Comparison of ENCODE assay signal across 23 mouse cellular contexts in the genomic region with DNA sequence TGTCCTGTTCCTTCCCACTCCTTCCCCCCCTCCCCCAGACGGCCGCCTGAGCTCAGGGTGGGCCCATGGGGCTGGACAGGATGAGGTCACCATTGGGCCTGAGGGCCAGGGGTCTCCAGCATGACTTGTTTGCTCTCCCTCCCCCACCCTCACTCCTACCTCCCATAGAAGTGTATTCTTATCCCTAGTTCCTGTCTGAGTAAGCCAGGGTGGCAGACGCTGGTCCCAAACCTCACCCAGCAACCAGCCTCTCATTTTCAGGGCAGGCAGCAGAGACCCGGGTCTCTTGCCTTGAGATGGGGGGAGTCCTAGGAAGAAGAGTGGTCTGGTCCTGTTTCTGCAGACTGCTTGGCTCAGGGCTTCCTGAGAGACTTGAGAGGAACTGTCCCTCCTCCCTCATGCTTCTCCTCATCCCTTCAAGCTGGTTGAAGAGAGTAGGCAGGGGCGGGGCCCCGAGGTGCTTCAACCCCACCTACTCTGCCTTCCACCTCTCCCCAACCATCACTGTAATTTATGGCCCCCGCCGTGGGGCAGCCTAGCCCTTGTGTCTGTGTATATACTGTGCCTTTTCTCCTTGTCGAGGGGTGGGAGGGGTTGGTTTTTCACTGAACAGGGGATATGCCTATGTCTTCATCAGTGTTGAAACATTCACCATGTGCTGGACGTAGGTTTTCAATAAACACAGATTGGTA. TPM values are rescaled to one million over a fixed set of nuclear protein-coding genes. Genes with fewer than 3 reads are reported as not detected.
DNase-seq lines count a peak whose midpoint lies in the region; ATAC-seq and TF ChIP-seq lines count a peak whose summit lies in the region.
"Had no signal": no experiment of that assay in that cellular context is flagged by ENCODE, and none has a peak within 500 bp of the region (broad histone marks: within the 10 kb centered on the region; RNA-seq: fewer than 3 reads in every experiment).

No protein-coding gene starts in this region.

- TF ChIP-seq EP300 in stomach, postnatal 0 days (optimal IDR thresholded peaks at IDR 0.05), result no peak

- no peak for ATAC-seq in forebrain, embryonic 15.5 days (replicated peaks)
- ATAC-seq in intestine, embryonic 15.5 days, result 0 out of 2 replicates have a peak, but pooled peaks have one; percentile 27
- no peak for ATAC-seq in intestine, embryonic 16.5 days
- 0 out of 2 replicates have a peak, but pooled peaks have one; percentile 8 for ATAC-seq in stomach, embryonic 14.5 days (ENCODE audit: insufficient number of reproducible peaks, insufficient read depth, low FRiP score, low read depth)
- ATAC-seq in stomach, postnatal 0 days (ENCODE audit: low FRiP score, low TSS enrichment), result no peak
- ATAC-seq: inflammation-experienced regulatory T-cells, adult 6 months had no signal

- WGBS in forebrain, embryonic 10.5 days, result 61% methylated on average over 10 of the region's 10 CpGs
- 62% methylated on average over 10 of the region's 10 CpGs for WGBS in forebrain, embryonic 15.5 days
- WGBS in intestine, embryonic 15.5 days, result 53% methylated on average over 10 of the region's 10 CpGs
- WGBS in intestine, embryonic 16.5 days, result 48% methylated on average over 10 of the region's 10 CpGs
- 58% methylated on average over 10 of the region's 10 CpGs for WGBS in stomach, embryonic 14.5 days
- 67% methylated on average over 9 of the region's 10 CpGs for WGBS in stomach, postnatal 0 days

- H3K27me3 ChIP-seq in forebrain, embryonic 10.5 days (ENCODE audit: poor library complexity, severe bottlenecking), result peaks cover 61% of the 10 kb centered on the region
- H3K27me3 ChIP-seq in forebrain, embryonic 15.5 days, result peaks cover 28% of the 10 kb centered on the region
- peaks cover 44% of the 10 kb centered on the region for H3K27me3 ChIP-seq in intestine, embryonic 15.5 days (replicated peaks)
- peaks cover 33% of the 10 kb centered on the region for H3K27me3 ChIP-seq in intestine, embryonic 16.5 days (replicated peaks; ENCODE audit: control insufficient read depth, insufficient read depth, low read length)
- H3K27me3 ChIP-seq in stomach, embryonic 14.5 days (ENCODE audit: control insufficient read depth, insufficient read depth, low read length), result peaks cover 34% of the 10 kb centered on the region
- H3K27me3 ChIP-seq in stomach, postnatal 0 days (ENCODE audit: control insufficient read depth, insufficient read depth, low read length), result no peaks in the 10 kb centered on the region

- peak overlapping the region; percentile 22; the same call in 1 of the 2 replicates for H3K27ac ChIP-seq in forebrain, embryonic 10.5 days
- no peak overlapping the region for H3K27ac ChIP-seq in forebrain, embryonic 15.5 days (replicated peaks)
- H3K27ac ChIP-seq in intestine, embryonic 15.5 days, result no peak overlapping the region
- H3K27ac ChIP-seq in intestine, embryonic 16.5 days (ENCODE audit: low read length), result no peak overlapping the region
- no peak overlapping the region for H3K27ac ChIP-seq in stomach, embryonic 14.5 days (ENCODE audit: low read length)
- H3K27ac ChIP-seq in stomach, postnatal 0 days (replicated peaks), result no peak overlapping the region
- H3K27ac ChIP-seq: embryonic facial prominence, embryonic 13.5 days; heart, embryonic 13.5 days; kidney, embryonic 15.5 days; limb, embryonic 12.5 days; liver, embryonic 14.5 days; lung, embryonic 15.5 days; stomach, embryonic 15.5 days had no signal

- H3K4me1 ChIP-seq in forebrain, embryonic 10.5 days, result peaks cover 46% of the 10 kb centered on the region
- peaks cover 35% of the 10 kb centered on the region for H3K4me1 ChIP-seq in forebrain, embryonic 15.5 days
- peaks cover 12% of the 10 kb centered on the region; the same call in 1 of the 2 replicates for H3K4me1 ChIP-seq in intestine, embryonic 15.5 days (replicated peaks)
- peaks cover 9% of the 10 kb centered on the region for H3K4me1 ChIP-seq in intestine, embryonic 16.5 days (ENCODE audit: control insufficient read depth, insufficient read depth, low read length)
- peaks cover 11% of the 10 kb centered on the region; the same call in 1 of the 2 replicates for H3K4me1 ChIP-seq in stomach, embryonic 14.5 days (ENCODE audit: control insufficient read depth, insufficient read depth, low read length)
- H3K4me1 ChIP-seq in stomach, postnatal 0 days (replicated peaks; ENCODE audit: control insufficient read depth, insufficient read depth), result peaks cover 5% of the 10 kb centered on the region; the same call in 1 of the 2 replicates

- TF ChIP-seq CTCF in stomach, postnatal 0 days (IDR thresholded peaks at IDR 0.05; ENCODE audit: low read depth), result no peak

- no peak overlapping the region for H3K4me3 ChIP-seq in forebrain, embryonic 10.5 days
- no peak overlapping the region for H3K4me3 ChIP-seq in forebrain, embryonic 15.5 days
- H3K4me3 ChIP-seq in intestine, embryonic 15.5 days (replicated peaks), result no peak overlapping the region
- no peak overlapping the region for H3K4me3 ChIP-seq in intestine, embryonic 16.5 days (ENCODE audit: low read length)
- H3K4me3 ChIP-seq in stomach, embryonic 14.5 days (ENCODE audit: low read depth, low read length), result no peak overlapping the region
- H3K4me3 ChIP-seq in stomach, postnatal 0 days (ENCODE audit: low read depth, low read length), result no peak overlapping the region
- H3K4me3 ChIP-seq: embryonic facial prominence, embryonic 13.5 days; heart, embryonic 13.5 days; kidney, embryonic 15.5 days; limb, embryonic 12.5 days; lung, embryonic 15.5 days; stomach, embryonic 15.5 days had no signal

- no peak for DNase-seq in forebrain, embryonic 10.5 days (ENCODE audit: extremely low spot score, low spot score)
- no peak for DNase-seq in stomach, postnatal 0 days (ENCODE audit: low spot score)
- DNase-seq in heart, adult 11 months, result no peak
- DNase-seq: adrenal gland, adult 2 months; gastrocnemius, postnatal 10 days; heart, adult 18-20 months; kidney, postnatal 4 days; lung, postnatal 4 days; right cerebral cortex, postnatal 25 days; thymus, adult 2 months had no signal

- H3K9me3 ChIP-seq in forebrain, embryonic 10.5 days, result no peaks in the 10 kb centered on the region
- H3K9me3 ChIP-seq in forebrain, embryonic 15.5 days, result no peaks in the 10 kb centered on the region
- H3K9me3 ChIP-seq in intestine, embryonic 15.5 days, result no peaks in the 10 kb centered on the region
- no peaks in the 10 kb centered on the region for H3K9me3 ChIP-seq in intestine, embryonic 16.5 days (ENCODE audit: control insufficient read depth, low read length)
- no peaks in the 10 kb centered on the region for H3K9me3 ChIP-seq in stomach, embryonic 14.5 days (ENCODE audit: control insufficient read depth, low read depth, low read length)
- no peaks in the 10 kb centered on the region for H3K9me3 ChIP-seq in stomach, postnatal 0 days (ENCODE audit: control insufficient read depth, low read length)
- H3K9me3 ChIP-seq: embryonic facial prominence, embryonic 13.5 days; heart, embryonic 13.5 days; kidney, embryonic 15.5 days; limb, embryonic 12.5 days; lung, embryonic 15.5 days; stomach, embryonic 15.5 days had no signal

- peaks cover 79% of the 10 kb centered on the region for H3K36me3 ChIP-seq in forebrain, embryonic 10.5 days (replicated peaks)
- H3K36me3 ChIP-seq in forebrain, embryonic 15.5 days, result peaks cover 46% of the 10 kb centered on the region
- peaks cover 38% of the 10 kb centered on the region for H3K36me3 ChIP-seq in intestine, embryonic 15.5 days
- H3K36me3 ChIP-seq in intestine, embryonic 16.5 days (ENCODE audit: control insufficient read depth, insufficient read depth, low read length), result peaks cover 20% of the 10 kb centered on the region
- H3K36me3 ChIP-seq in stomach, embryonic 14.5 days (ENCODE audit: control insufficient read depth, insufficient read depth, low read length), result peaks cover 54% of the 10 kb centered on the region
- H3K36me3 ChIP-seq in stomach, postnatal 0 days (ENCODE audit: control insufficient read depth, insufficient read depth, low read length), result peaks cover 38% of the 10 kb centered on the region

- no peak overlapping the region for H3K9ac ChIP-seq in forebrain, embryonic 15.5 days (replicated peaks)
- no peak overlapping the region for H3K9ac ChIP-seq in intestine, embryonic 15.5 days
- no peak overlapping the region for H3K9ac ChIP-seq in intestine, embryonic 16.5 days (ENCODE audit: low read depth, low read length)
- no peak overlapping the region for H3K9ac ChIP-seq in stomach, embryonic 14.5 days (replicated peaks; ENCODE audit: low read depth, low read length)
- H3K9ac ChIP-seq in stomach, postnatal 0 days (ENCODE audit: low read length), result no peak overlapping the region
- H3K9ac ChIP-seq: embryonic facial prominence, embryonic 13.5 days; heart, embryonic 13.5 days; kidney, embryonic 15.5 days; limb, embryonic 12.5 days; liver, embryonic 14.5 days; lung, embryonic 15.5 days; stomach, embryonic 15.5 days had no signal

- no peak overlapping the region for H3K4me2 ChIP-seq in forebrain, embryonic 15.5 days (replicated peaks)
- H3K4me2 ChIP-seq in intestine, embryonic 15.5 days (replicated peaks), result no peak overlapping the region
- no peak overlapping the region for H3K4me2 ChIP-seq in intestine, embryonic 16.5 days (ENCODE audit: low read depth, low read length)
- no peak overlapping the region for H3K4me2 ChIP-seq in stomach, embryonic 14.5 days (replicated peaks; ENCODE audit: low read depth, low read length)
- no peak overlapping the region for H3K4me2 ChIP-seq in stomach, postnatal 0 days (replicated peaks; ENCODE audit: low read depth)
- H3K4me2 ChIP-seq: embryonic facial prominence, embryonic 13.5 days; heart, embryonic 13.5 days; kidney, embryonic 15.5 days; limb, embryonic 12.5 days; lung, embryonic 15.5 days; stomach, embryonic 15.5 days had no signal

RNA-seq across cellular contexts. Expression of gene Shisa8, which starts 7.8 kb away (rescaled TPM):
- polyA plus RNA-seq in forebrain, embryonic 10.5 days (2016; fragmentation: Nextera tagmentation; extraction: Ambion mirVana), result 0.87 and 0.95 TPM in 2 replicates
- polyA plus RNA-seq in forebrain, embryonic 15.5 days (2015; fragmentation: Nextera tagmentation; extraction: Ambion mirVana), result 0.27 and 0.69 TPM in 2 replicates
- 0.10 and 0.15 TPM in 2 replicates for polyA plus RNA-seq in intestine, embryonic 15.5 days (2015; fragmentation: Nextera tagmentation; extraction: Ambion mirVana)
- 0.06 and 0.09 TPM in 2 replicates for polyA plus RNA-seq in intestine, embryonic 16.5 days (2015; fragmentation: Nextera tagmentation; extraction: Ambion mirVana)
- 0.30 and 0.39 TPM in 2 replicates for polyA plus RNA-seq in stomach, embryonic 14.5 days (2014; fragmentation: Nextera tagmentation; extraction: Ambion mirVana)
- polyA plus RNA-seq in stomach, postnatal 0 days (2015; fragmentation: Nextera tagmentation; extraction: Ambion mirVana), result 0.06 and 0.23 TPM in 2 replicates
- polyA plus RNA-seq: inflammation-experienced regulatory T-cells, adult 6 months had no signal

RNA-seq across cellular contexts. Expression of gene Tnfrsf13c, which starts 19.3 kb away (rescaled TPM):
- 0.18 TPM in 1 of 2 replicates, not detected in the other for polyA plus RNA-seq in forebrain, embryonic 10.5 days (2016; fragmentation: Nextera tagmentation; extraction: Ambion mirVana)
- polyA plus RNA-seq in forebrain, embryonic 15.5 days (2015; fragmentation: Nextera tagmentation; extraction: Ambion mirVana), result 0.11 and 0.37 TPM in 2 replicates
- polyA plus RNA-seq in intestine, embryonic 15.5 days (2015; fragmentation: Nextera tagmentation; extraction: Ambion mirVana), result 0.25 TPM in 1 of 2 replicates, not detected in the other
- polyA plus RNA-seq in intestine, embryonic 16.5 days (2015; fragmentation: Nextera tagmentation; extraction: Ambion mirVana), result 0.09 and 0.11 TPM in 2 replicates
- polyA plus RNA-seq in stomach, embryonic 14.5 days (2014; fragmentation: Nextera tagmentation; extraction: Ambion mirVana), result 0.18 TPM in 1 of 2 replicates, not detected in the other
- not detected in 2 replicates for polyA plus RNA-seq in stomach, postnatal 0 days (2015; fragmentation: Nextera tagmentation; extraction: Ambion mirVana)
- polyA plus RNA-seq: limb, embryonic 12.5 days had no signal

RNA-seq across cellular contexts. Expression of gene Cenpm, which starts 39.7 kb away (rescaled TPM):
- 95.1 and 97.3 TPM in 2 replicates for polyA plus RNA-seq in forebrain, embryonic 10.5 days (2016; fragmentation: Nextera tagmentation; extraction: Ambion mirVana)
- 38.9 and 45.6 TPM in 2 replicates for polyA plus RNA-seq in forebrain, embryonic 15.5 days (2015; fragmentation: Nextera tagmentation; extraction: Ambion mirVana)
- polyA plus RNA-seq in intestine, embryonic 15.5 days (2015; fragmentation: Nextera tagmentation; extraction: Ambion mirVana), result 46.0 and 49.1 TPM in 2 replicates
- polyA plus RNA-seq in intestine, embryonic 16.5 days (2015; fragmentation: Nextera tagmentation; extraction: Ambion mirVana), result 36.3 and 43.6 TPM in 2 replicates
- 72.1 and 86.7 TPM in 2 replicates for polyA plus RNA-seq in stomach, embryonic 14.5 days (2014; fragmentation: Nextera tagmentation; extraction: Ambion mirVana)
- polyA plus RNA-seq in stomach, postnatal 0 days (2015; fragmentation: Nextera tagmentation; extraction: Ambion mirVana), result 24.0 and 27.0 TPM in 2 replicates

RNA-seq across cellular contexts. Expression of gene 1500009C09Rik, which starts 47.4 kb away (rescaled TPM):
- 0.26 TPM in 1 of 2 replicates, not detected in the other for polyA plus RNA-seq in forebrain, embryonic 10.5 days (2016; fragmentation: Nextera tagmentation; extraction: Ambion mirVana)
- 13.5 and 14.7 TPM in 2 replicates for polyA plus RNA-seq in forebrain, embryonic 15.5 days (2015; fragmentation: Nextera tagmentation; extraction: Ambion mirVana)
- 0.13 TPM in 1 of 2 replicates, not detected in the other for polyA plus RNA-seq in intestine, embryonic 15.5 days (2015; fragmentation: Nextera tagmentation; extraction: Ambion mirVana)
- polyA plus RNA-seq in intestine, embryonic 16.5 days (2015; fragmentation: Nextera tagmentation; extraction: Ambion mirVana), result not detected in 2 replicates
- not detected in 2 replicates for polyA plus RNA-seq in stomach, embryonic 14.5 days (2014; fragmentation: Nextera tagmentation; extraction: Ambion mirVana)
- polyA plus RNA-seq in stomach, postnatal 0 days (2015; fragmentation: Nextera tagmentation; extraction: Ambion mirVana), result 0.23 and 0.24 TPM in 2 replicates
- polyA plus RNA-seq: C2C12; heart, embryonic 13.5 days; inflammation-experienced regulatory T-cells, adult 6 months; limb, embryonic 12.5 days; lung, embryonic 15.5 days; stomach, embryonic 15.5 days had no signal

RNA-seq across cellular contexts. Expression of gene Srebf2, which starts 57.8 kb away (rescaled TPM):
- polyA plus RNA-seq in forebrain, embryonic 10.5 days (2016; fragmentation: Nextera tagmentation; extraction: Ambion mirVana), result 207 and 227 TPM in 2 replicates
- 223 and 225 TPM in 2 replicates for polyA plus RNA-seq in forebrain, embryonic 15.5 days (2015; fragmentation: Nextera tagmentation; extraction: Ambion mirVana)
- polyA plus RNA-seq in intestine, embryonic 15.5 days (2015; fragmentation: Nextera tagmentation; extraction: Ambion mirVana), result 163 and 172 TPM in 2 replicates
- polyA plus RNA-seq in intestine, embryonic 16.5 days (2015; fragmentation: Nextera tagmentation; extraction: Ambion mirVana), result 138 and 141 TPM in 2 replicates
- polyA plus RNA-seq in stomach, embryonic 14.5 days (2014; fragmentation: Nextera tagmentation; extraction: Ambion mirVana), result 128 and 133 TPM in 2 replicates
- 119 and 127 TPM in 2 replicates for polyA plus RNA-seq in stomach, postnatal 0 days (2015; fragmentation: Nextera tagmentation; extraction: Ambion mirVana)

Comparison
In these comparisons a context has a peak if more than half of its experiments do, and no peak if none do; other contexts are left out.
1. ATAC-seq: peak in intestine, embryonic 15.5 days (single experiment) and stomach, embryonic 14.5 days (single experiment); none in forebrain, embryonic 15.5 days (single experiment), intestine, embryonic 16.5 days (single experiment) and stomach, postnatal 0 days (single experiment).